Mouse (Mus musculus): ENCODE data around the gene Actn4.
"Not testable (repeated sequence)": the region's sequence is repeated elsewhere in the genome, so short reads cannot be mapped to it uniquely, and the experiment has no call there.

Actn4 gene

DNA sequence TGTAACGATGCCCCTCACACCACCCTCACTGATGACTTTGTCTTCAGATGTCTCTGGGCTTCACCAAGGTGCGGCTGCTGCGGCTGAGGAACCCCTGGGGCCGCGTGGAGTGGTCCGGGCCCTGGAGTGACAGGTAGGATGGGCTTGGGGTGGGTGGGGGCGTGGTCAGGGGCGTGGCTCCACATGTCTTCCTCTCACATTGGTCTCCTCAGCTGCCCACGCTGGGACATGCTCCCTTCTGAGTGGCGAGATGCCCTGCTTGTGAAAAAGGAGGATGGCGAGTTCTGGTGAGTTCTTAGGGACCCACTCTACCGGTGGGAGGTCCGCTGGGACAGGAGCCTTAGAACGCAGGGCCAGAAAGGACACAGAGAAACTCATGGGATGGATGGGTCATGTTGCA is 75.7 kb downstream of the Actn4 start:
- DNase-seq (ENCODE audit: low spot score): no peak

DNA sequence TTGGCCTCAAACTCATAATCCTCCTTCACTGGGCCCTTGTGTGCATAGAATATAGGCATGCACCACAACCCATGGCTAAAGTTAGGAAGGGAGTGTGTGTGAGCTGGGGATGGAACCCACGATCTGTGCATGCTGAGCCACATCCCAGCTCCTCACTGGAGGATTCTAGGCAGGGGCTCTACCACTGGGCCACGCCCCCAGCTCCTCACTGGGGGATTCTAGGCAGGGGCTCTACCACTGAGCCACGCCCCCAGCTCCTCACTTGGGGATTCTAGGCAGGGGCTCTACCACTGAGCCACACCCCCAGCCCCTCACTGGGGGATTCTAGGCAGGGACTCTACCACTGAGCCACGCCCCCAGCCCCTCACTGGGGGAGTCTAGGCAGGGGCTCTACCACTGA is 78.4 kb downstream of the Actn4 start:
- not testable (repeated sequence) for DNase-seq (ENCODE audit: low spot score)

- DNase-seq (ENCODE audit: low spot score): no peak
These were observed 79.1 kb downstream of the Actn4 start for GRCm38 (mm10) chr7:28883039-28883438.

DNA sequence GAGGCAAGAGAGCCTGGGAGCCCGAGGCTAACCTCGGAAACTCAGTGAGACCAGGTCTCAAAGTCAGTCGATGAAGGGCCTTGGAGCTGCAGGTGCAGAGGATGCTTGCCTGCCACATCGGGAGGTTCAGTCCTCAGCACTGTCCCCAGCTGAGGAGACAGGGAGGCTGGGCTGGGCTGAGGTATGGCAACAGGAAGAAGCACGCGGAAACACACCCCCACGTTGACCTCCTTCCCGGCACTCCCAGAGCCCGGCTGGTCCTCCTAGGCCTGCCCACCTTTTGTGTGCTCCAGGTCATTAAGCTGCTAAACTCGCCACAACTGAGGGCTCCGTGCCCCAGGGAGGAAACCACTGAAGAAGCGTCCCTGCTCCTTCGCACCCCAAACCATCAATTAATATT is 80.9 kb downstream of the Actn4 start, which contains the start of gene Capn12:
TSS of gene Capn12 (plus strand) at position 224 of the 400 bp plus-strand sequence.
- DNase-seq (ENCODE audit: low spot score): no peak

DNA sequence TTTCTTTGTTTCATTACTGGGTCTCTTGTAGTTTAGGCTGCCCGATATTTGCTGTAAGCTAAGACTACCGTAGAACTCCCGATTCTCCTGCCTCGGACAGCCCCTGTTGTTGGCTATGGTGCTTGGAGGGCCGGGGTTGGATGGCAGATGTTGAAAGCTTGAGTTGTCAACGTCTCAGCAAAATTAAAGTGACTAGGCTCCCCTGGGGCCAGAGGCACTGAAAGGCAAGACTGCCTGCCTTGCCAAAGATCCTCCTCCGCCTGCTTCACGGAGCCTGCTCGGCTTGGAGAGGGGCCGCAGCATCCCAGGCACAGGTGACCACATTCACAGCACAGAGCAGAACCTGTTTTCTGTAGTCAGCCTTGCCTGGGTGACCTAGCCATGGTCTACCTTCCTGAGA is 81.6 kb downstream of the Actn4 start:
- DNase-seq (ENCODE audit: low spot score): no peak

DNA sequence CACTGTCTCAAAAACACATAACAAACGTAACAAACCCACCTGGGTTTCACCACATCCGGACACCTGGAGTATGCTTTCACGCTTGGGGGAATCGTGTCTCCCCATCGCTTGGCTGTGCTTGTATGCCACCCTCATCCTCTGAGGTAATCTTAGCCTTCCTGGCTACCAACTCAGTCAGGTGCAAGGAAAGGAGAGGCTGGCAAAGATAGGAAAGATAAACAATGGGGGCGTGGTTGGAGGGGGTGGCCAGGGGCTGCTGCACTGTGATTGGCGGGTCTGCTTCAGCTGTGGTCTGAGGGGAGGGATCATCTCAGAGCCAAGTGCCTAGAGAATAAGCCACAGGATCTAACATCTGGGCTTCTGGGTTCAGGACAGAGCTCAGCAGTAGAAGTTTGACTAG is 82.5 kb downstream of the Actn4 start:
- DNase-seq (ENCODE audit: low spot score): peak; percentile 73

DNA sequence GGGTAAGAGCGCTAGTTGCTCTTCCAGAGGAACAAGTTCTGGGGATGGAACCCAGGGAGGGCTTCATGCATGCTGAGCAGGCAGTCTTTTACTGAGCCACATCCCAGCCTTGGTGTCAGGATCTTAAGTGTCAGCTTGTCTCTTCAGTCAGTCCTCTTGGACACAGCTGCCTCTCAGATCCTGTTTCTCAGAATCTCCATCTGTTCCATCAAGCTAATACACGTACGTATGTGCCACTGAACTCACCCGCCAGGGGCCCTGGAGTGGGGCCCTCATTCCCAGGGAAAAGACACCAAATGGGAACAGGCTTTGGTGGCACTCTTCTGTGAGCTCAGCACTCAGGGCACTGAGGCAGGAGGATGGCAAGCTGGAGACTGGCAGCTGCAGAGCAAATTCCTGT is 84.3 kb downstream of the Actn4 start:
- no peak for DNase-seq (ENCODE audit: low spot score)

GRCm38 (mm10) chr7:28877155-28877554 is 85.0 kb downstream of the Actn4 start:
- no peak for DNase-seq (ENCODE audit: low spot score)

DNA sequence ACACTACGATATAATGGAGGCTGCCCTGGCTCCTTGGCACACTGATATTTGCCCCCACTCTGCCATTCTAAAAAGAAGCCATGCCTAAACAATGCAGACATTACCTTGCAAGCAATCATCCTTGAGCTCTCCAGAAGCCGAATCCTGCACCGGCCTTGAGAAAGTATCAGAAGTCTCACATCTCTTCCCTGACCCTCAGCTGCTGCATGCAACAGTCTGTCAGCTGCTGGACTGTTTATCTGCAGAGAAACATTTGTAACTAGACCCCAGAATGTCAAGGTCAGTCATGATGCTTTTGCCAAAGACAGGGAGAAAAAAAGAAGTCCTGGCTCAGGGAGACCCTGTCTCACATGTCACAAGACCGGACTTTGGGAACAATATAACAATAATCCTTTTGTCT is 86.0 kb downstream of the Actn4 start:
- DNase-seq (ENCODE audit: low spot score): peak; percentile 83

- DNase-seq (ENCODE audit: low spot score): no peak
These were observed 87.6 kb downstream of the Actn4 start for GRCm38 (mm10) chr7:28874565-28874964.

- peak; percentile 75 for DNase-seq (ENCODE audit: low spot score)
These were observed 91.1 kb downstream of the Actn4 start for GRCm38 (mm10) chr7:28870901-28871664.

DNA sequence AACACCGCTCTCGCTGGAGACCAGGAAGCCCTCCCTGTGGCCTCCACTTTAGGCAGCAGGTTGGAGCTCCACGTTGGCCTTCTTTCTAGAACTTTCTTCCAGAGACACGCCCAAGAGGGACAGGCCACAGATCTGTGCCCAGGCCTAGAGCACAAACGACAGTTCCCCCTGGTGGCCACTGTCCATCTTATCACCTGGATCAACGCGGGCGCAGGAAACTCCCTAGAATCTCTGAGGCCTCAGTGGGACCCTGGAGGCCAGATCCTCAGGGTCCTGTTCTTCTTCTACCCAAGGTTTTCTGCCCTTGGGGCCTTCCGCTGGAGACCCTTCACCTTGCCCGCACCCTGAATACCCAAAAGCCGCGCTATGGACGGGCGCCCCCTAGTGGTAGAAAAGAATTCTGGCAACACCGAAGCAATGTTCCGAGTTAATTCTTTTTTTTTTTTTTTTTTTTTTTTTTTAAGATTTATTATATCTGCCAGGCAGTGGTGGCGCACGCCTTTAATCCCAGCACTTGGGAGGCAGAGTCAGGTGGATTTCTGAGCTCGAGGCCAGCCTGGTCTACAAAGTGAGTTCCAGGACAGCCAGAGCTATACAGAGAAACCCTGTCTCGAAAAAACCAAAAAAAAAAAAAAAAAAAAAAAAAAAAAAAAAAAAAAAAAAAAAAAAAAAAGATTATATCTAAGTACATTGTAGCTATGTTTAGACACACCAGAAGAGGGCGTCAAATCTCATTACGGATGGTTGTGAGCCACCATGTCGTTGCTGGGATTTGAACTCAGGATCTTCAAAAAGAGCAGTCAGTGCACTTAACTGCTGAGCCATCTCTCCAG is 94.4 kb downstream of the Actn4 start:
- DNase-seq (ENCODE audit: low spot score): peak; percentile 76

DNA sequence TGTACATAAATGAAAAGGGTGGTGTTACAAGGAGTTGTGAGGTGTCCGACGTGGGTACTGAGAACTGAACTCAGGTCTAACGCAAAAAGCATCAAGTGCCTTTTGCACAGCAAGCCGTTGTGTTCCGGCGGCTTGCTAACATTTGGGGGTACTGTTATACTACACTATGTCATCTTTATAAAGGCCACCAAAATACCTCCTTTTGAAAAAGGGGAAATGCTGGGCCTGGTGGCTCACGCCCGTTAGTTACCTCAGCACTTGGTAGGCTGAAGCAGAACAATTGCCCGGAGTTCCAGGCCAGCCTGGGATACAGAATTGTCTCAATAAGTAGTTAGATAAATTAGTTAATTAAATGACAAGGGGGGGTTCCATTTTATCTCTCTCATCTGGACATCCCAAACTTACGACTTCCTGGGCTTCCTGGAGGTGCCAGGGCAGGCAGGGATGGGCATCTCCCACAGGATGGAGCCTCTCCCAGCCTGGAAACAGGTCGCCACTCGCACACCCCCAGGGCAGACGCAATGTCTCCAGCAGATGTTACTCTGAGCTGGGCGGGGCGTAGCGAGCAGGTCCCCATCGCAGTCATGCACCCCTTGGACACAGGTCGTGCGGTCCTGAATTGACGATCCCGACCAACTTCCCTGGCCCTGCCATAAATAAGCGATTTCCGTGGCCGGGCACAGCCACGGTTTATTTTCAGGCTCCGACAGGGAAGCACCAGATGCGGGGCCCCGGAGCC is 95.2 kb downstream of the Actn4 start:
- no peak for DNase-seq (ENCODE audit: low spot score)

DNA sequence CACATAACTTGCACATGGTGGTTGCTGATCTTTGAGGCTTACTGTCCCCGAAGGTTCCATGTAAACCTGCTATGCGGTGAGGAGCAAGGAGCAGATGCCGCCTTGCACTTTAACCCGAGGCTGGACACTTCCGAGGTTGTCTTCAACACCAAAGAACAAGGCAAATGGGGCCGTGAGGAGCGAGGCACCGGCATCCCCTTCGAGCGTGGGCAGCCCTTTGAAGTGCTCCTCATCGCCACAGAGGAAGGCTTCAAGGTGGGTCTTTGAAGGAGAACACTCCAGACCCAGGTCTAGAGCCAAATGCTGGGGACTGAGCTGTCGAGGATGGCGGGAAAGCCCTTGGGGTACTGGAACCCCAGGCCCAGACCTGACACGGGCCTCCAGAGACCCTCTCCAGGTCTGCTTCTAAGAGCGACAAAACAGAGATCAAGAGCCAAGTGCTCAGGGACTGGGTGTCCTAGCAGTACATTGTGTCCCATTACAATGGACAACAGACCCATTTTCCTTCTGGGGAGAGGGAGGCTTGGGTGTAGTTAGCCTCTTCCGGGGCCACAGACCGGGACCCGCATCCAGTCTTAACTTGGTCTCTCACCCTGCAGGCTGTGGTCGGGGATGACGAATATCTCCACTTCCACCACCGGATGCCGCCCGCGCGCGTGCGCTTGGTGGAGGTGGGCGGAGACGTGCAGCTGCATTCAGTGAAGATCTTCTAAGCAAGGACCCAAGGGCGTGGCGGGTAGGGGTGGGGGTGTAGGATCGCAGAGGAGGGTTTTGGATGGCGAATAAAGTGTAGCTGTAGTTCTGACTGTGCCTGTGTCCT is 96.4 kb downstream of the Actn4 start:
- DNase-seq (ENCODE audit: low spot score): peak; percentile 78

GRCm38 (mm10) chr7:28864288-28864750 is 97.8 kb downstream of the Actn4 start:
- DNase-seq (ENCODE audit: low spot score): peak; percentile 54

- DNase-seq (ENCODE audit: low spot score): no peak
These were observed 98.6 kb downstream of the Actn4 start, which contains the start of gene Lgals7 for GRCm38 (mm10) chr7:28863540-28863939. Lgals7 (plus strand) TSS chr7:28863853.

GRCm38 (mm10) chr7:28862817-28863499 is 99.2 kb downstream of the Actn4 start:
- DNase-seq (ENCODE audit: low spot score): peak; percentile 52

DNA sequence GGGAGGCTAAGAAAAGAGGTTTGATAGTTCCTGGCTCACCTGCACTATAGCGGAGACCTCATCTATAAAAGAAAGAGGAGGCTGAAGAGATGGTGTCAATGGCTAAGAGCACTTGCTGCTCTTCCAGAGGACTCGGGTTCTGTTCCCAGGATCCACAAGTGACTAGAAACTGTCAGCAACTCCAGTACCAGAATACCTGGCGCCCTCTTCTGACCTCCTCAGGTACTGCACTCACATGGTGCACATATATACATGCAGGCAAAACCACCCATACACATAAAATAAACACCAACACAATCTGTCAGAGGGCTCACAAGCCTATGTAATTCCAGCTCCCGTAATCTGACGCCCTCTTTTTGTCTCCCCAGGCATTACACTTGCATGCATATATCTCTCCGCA is 101.2 kb downstream of the Actn4 start:
- peak; percentile 52 for DNase-seq (ENCODE audit: low spot score)

GRCm38 (mm10) chr7:28859953-28860352 is 102.2 kb downstream of the Actn4 start:
- no peak for DNase-seq (ENCODE audit: low spot score)

DNA sequence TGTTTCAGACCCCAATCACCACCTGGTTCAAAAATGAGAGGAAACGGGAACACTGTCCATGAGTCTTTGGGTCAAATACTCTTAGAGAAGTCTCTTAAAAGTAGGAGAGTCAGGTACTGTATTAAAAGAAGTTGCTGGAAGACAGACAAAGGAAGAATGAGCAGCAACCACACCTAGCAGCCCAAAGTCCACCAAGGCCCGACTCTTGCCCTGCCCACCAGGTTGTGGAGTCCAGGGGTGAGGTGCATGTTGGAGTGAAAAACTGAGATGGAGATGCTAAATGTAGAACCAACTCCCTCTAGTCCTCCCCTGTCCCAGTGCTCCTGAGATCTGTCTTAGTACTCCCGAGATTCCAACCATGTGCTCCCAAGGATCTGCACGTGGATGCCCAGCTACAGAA is 111.5 kb downstream of the Actn4 start:
- no peak for DNase-seq (ENCODE audit: low spot score)

DNA sequence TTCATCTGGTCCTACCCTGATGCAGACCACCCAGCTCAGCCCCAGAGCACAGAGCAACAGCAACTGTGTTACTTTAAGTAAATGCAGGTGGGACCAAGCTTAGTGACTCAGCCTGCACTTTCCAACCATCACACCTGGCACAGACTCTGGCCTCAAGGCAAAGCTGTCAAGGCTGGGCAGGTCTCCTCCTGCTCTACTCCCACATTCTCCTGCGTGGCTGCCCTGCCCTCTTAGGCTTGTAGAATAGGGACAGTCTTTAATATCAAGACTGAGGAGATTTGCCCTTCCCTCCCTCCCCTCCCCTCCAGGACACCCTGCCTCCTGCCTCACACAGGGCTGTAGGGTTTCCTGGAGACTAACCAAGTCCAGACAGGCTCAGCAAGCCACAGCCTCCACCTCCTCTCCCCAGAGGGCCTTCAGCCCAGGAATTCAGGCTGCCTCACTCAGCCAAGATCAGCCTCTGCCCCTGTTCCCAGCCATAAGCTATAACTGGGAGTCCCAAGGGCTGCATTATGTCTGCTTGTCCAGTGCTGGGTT is 112.4 kb downstream of the Actn4 start:
- no peak for DNase-seq (ENCODE audit: low spot score)
